Mouse (Mus musculus) intestine, postnatal 0 days (tissue): ENCODE data around the gene Bmx. TPM values are rescaled to one million over a fixed set of nuclear protein-coding genes. Genes with fewer than 3 reads are reported as not detected.

Source experiments
- ATAC-seq: fragments of 200-750 bp; cut with Nextera tagmentation; 2 replicates; pipeline ENCODE4 v1.8.0; 2017; ENCODE audit warnings: mild to moderate bottlenecking, moderate TSS enrichment, moderate library complexity
- H3K27ac ChIP-seq: fragments of 300-500 bp; sonication (generic); 2 replicates; pipeline ENCODE4 v1.5.1; 2014; ENCODE audit warnings: mild to moderate bottlenecking, low read depth, low read length, moderate library complexity
- H3K27me3 ChIP-seq: fragments of 300-500 bp; sonication (generic); replicated peaks from 2 replicates; pipeline ENCODE4 v1.6.1; 2014; ENCODE audit warnings: low read length, mixed read lengths; ENCODE audit not compliant: control insufficient read depth, insufficient read depth
- H3K36me3 ChIP-seq: fragments of 300-500 bp; sonication (generic); 2 replicates; pipeline ENCODE4 v1.6.1; 2014; ENCODE audit warnings: mild to moderate bottlenecking, moderate library complexity; ENCODE audit not compliant: control insufficient read depth, insufficient read depth
- H3K4me1 ChIP-seq: fragments of 300-500 bp; sonication (generic); replicated peaks from 2 replicates; pipeline ENCODE4 v1.6.1; 2014; ENCODE audit warnings: antibody characterized with exemption, low read length, mixed read lengths; ENCODE audit not compliant: control insufficient read depth, insufficient read depth
- H3K4me2 ChIP-seq: fragments of 300-500 bp; sonication (generic); replicated peaks from 2 replicates; pipeline ENCODE4 v1.6.1; 2014; ENCODE audit warnings: low read depth, mild to moderate bottlenecking, moderate library complexity
- H3K4me3 ChIP-seq: fragments of 300-500 bp; sonication (generic); 2 replicates; pipeline ENCODE4 v1.5.1; 2014; ENCODE audit warnings: low read depth, low read length
- H3K9ac ChIP-seq: fragments of 300-500 bp; sonication (generic); 2 replicates; pipeline ENCODE4 v1.6.1; 2014; ENCODE audit warnings: mild to moderate bottlenecking, low read depth, low read length
- H3K9me3 ChIP-seq: fragments of 300-500 bp; sonication (generic); 2 replicates; pipeline ENCODE4 v1.6.1; 2016; ENCODE audit warnings: mixed run types; ENCODE audit not compliant: control insufficient read depth
- CTCF ChIP-seq: sonication (generic); IDR thresholded peaks from 2 replicates; pipeline ENCODE4 v1.5.1; 2016; ENCODE audit warnings: low read depth, mild to moderate bottlenecking, control low read depth, antibody characterized with exemption, moderate library complexity
- WGBS: fragments of 180-500 bp; shearing (Covaris S2); extraction: QIAGEN DNeasy Blood & Tissue Kit; methylation state at CpG from one replicate; pipeline ENCODE4 v1.1.7; 2014; 5-methylcytosine and 5-hydroxymethylcytosine counted together
- polyA plus RNA-seq: library from polyadenylated mRNA; unstranded; fragments of >200 nt; fragmentation: Nextera tagmentation; extraction: Ambion mirVana; gene quantifications from 2 replicates; pipeline ENCODE4 v1.2.1, GENCODE M21; 2015

The Bmx gene
- 0.67 and 0.76 TPM in 2 replicates for polyA plus RNA-seq

DNA sequence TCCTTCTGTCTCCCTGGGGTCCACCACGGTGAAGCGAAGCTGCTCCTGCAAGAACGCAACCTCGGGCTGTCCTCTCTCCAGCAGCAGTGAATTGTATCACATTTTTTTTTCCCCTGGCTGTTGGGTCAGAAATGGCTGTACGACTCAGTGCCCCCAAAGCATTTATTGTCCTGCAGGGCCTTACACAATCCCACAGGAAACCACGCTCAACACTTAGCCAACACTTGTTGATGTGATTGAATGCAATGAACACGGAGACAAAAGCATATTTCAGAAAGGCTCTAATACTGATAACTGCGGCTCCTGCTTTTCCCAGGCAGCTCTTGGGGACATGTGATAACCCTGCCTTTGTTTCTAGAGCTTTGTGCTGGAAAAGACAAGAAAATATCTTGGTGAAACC, at the start of gene Bmx:
TSS of gene Bmx (minus strand) at position 137 of the 400 bp plus-strand sequence.
- H3K27me3 ChIP-seq: no peaks in the 10 kb centered on the region
- 77% methylated on average over 8 of the region's 8 CpGs for WGBS
- TF ChIP-seq CTCF: no peak
- H3K9ac ChIP-seq: no peak within 1 kb of the TSS
- no peak within 1 kb of the TSS for H3K4me3 ChIP-seq
- no peak for ATAC-seq
- no peaks in the 10 kb centered on the region for H3K9me3 ChIP-seq
- H3K4me2 ChIP-seq: no peak within 1 kb of the TSS
- no peaks in the 10 kb centered on the region for H3K4me1 ChIP-seq
- H3K36me3 ChIP-seq: no peaks in the 10 kb centered on the region
- H3K27ac ChIP-seq: no peak within 1 kb of the TSS

DNA sequence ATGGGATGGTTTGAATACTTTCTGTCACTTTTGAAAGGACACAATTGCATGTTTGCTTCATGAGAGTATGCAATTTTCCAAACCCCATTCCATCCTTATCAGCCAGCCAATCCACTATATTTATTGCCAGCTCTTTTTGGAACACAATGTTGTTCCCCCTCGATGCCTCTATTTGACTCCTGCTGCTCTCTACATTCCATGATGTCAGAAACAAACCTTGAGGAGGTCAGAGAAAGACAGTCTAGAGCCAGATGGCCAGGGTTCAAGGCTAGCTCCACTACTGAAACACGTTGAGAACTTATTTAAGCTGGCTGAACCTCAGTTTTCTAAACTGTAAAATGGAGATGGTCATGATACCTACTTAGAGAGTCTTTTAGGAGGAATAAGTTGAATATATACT, 48.3 kb upstream of the Bmx start:
- no peak for TF ChIP-seq CTCF
- no peak overlapping the region for H3K9ac ChIP-seq
- no peak overlapping the region for H3K27ac ChIP-seq
- no peak for ATAC-seq
- 51% methylated on average over 2 of the region's 2 CpGs for WGBS
- H3K27me3 ChIP-seq: no peaks in the 10 kb centered on the region
- H3K4me3 ChIP-seq: no peak overlapping the region
- H3K36me3 ChIP-seq: no peaks in the 10 kb centered on the region
- H3K9me3 ChIP-seq: no peaks in the 10 kb centered on the region
- no peak overlapping the region for H3K4me2 ChIP-seq
- no peaks in the 10 kb centered on the region for H3K4me1 ChIP-seq

DNA sequence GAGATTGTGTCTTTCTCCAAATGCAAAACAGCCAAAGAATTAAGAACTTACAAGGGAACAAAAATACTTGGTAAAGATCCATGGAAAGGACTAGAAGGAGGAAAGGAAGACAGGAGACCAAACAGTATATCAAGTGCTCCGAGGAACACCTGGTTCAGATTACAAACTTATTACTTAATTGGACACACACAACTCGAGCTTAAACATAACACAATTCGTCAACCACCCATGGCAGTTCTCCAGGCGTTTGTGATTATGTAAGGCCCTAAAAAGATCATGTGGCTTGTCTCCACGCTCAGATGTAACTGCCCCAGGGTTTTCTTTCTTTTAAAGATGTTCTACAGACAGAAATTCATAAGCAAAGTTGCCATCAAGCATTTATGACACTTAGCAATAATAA, 33.2 kb upstream of the Bmx start:
- Histone ChIP-seq H3K36me3 (no peaks in the 10 kb centered on the region), H3K9me3 (no peaks in the 10 kb centered on the region), H3K4me3 (no peak overlapping the region), H3K4me2 (no peak overlapping the region), H3K27me3 (no peaks in the 10 kb centered on the region), H3K9ac (no peak overlapping the region), H3K27ac (no peak overlapping the region), H3K4me1 (no peaks in the 10 kb centered on the region)
- no peak for TF ChIP-seq CTCF
- 43% methylated on average over 5 of the region's 5 CpGs for WGBS
- ATAC-seq: no peak

DNA sequence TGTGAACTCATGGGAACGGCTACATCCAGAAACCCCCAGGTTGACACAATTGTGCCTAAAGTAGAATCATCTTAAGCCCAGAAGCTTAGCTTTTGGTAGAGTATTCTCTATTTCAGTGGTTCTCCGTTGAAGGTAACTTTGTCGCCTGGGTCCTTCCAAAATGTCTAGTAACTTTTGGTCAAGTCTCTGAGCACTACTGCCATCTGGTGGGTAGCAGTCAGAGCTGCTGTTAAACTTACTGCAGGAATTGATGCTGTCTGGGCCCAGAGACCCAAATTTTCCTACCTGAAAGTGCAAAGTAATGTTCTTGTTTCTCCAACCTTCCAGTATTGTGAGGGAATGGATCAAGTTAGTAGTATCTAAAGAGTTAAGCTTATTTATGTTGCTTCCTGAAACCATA, 29.1 kb upstream of the Bmx start:
- no peak for ATAC-seq
- peak; percentile 68 for TF ChIP-seq CTCF
- Histone ChIP-seq H3K36me3 (no peaks in the 10 kb centered on the region), H3K4me2 (no peak overlapping the region), H3K9ac (no peak overlapping the region), H3K27ac (no peak overlapping the region), H3K4me3 (no peak overlapping the region), H3K9me3 (no peaks in the 10 kb centered on the region), H3K4me1 (no peaks in the 10 kb centered on the region), H3K27me3 (no peaks in the 10 kb centered on the region)
- WGBS: 64% methylated on average over 3 of the region's 3 CpGs

DNA sequence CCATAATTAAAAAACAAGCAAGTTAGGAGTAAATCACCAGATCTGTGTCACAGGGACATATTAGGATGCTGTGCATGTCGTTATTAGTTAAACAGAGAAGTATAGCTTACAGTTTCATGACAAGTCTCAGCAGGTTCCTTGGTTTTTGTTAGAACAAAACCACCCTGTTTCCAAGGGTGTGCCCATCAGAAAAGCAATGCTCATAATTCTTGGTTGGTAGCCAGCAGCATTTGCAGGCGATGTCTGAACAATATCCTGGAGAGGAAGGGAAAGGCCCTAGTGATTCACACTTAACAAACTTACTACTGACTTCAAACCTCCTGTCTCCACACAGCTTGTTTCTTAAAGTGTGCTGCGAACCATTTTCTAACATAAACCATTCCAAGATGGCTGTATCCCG, 25.8 kb upstream of the Bmx start:
- H3K4me2 ChIP-seq: no peak overlapping the region
- H3K9me3 ChIP-seq: no peaks in the 10 kb centered on the region
- no peak for TF ChIP-seq CTCF
- no peak for ATAC-seq
- H3K27ac ChIP-seq: no peak overlapping the region
- H3K36me3 ChIP-seq: no peaks in the 10 kb centered on the region
- no peak overlapping the region for H3K9ac ChIP-seq
- no peak overlapping the region for H3K4me3 ChIP-seq
- H3K4me1 ChIP-seq: no peaks in the 10 kb centered on the region
- H3K27me3 ChIP-seq: no peaks in the 10 kb centered on the region
- 77% methylated on average over 4 of the region's 4 CpGs for WGBS

DNA sequence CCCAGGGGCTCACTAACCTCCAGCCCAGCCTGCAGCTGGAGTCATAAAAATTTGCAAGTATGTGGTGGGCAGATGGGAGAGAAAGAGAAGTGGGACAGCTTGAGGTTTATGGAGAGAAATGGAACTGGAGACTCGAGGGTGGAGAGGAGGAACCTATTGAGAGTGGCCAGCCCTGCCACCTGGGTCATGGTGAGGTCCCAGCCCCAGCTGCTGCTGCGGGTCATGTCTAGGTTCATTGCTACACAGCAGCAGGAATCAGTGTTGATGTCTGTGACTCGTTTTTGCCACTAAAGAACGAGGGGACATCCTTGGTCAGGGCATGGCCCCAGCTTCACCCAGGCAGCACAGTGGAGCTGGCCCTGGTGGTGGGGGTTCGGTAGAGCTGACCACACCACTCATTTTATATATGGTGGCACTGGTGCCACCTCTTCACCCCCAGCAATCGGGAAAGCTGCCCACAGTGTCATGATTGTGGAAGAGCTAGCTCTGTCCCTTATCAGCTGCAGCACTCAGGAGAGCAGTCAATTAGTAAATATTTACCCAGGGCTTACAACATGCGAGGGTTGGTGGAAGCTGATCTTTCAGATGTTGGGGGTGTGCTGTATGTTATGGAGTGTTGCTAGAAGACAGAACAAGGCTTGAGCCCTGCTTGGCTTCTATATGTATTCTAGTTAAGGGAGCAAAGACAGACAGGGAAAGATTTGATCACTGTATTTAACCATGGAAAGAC, 23.1 kb upstream of the Bmx start:
- H3K27me3 ChIP-seq: no peaks in the 10 kb centered on the region
- H3K4me3 ChIP-seq: no peak overlapping the region
- H3K36me3 ChIP-seq: no peaks in the 10 kb centered on the region
- no peak for TF ChIP-seq CTCF
- H3K9ac ChIP-seq: no peak overlapping the region
- no peak overlapping the region for H3K27ac ChIP-seq
- ATAC-seq: 0 out of 2 replicates have a peak, but pooled peaks have one; percentile 13
- H3K4me1 ChIP-seq: no peaks in the 10 kb centered on the region
- WGBS: 38% methylated on average over 7 of the region's 7 CpGs
- H3K9me3 ChIP-seq: no peaks in the 10 kb centered on the region
- no peak overlapping the region; the same call in 1 of the 2 replicates for H3K4me2 ChIP-seq

DNA sequence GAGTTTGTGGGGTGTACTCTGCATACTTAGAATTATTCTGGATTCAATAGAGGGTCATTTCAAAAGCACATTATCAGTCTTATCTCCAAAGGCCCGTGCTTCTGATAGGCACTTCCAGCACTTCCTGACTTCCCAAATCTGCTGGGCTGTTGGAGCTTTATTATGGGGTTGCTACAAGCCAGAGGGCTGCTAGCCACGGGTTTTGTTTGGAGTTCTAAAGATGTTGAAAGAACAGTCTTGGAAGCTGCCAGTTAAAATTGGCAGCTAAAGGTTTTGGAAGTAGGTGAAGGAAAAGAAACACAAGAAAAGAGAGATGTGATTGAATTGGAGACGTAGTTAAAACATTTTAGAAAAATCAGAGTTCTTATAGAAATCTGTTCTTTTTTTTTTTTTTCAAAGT, 17.5 kb upstream of the Bmx start:
- Histone ChIP-seq H3K27me3 (no peaks in the 10 kb centered on the region), H3K27ac (no peak overlapping the region), H3K36me3 (no peaks in the 10 kb centered on the region), H3K4me1 (no peaks in the 10 kb centered on the region), H3K4me3 (no peak overlapping the region), H3K9me3 (no peaks in the 10 kb centered on the region), H3K9ac (no peak overlapping the region), H3K4me2 (no peak overlapping the region)
- no peak for TF ChIP-seq CTCF
- WGBS: 52% methylated on average over 3 of the region's 3 CpGs
- ATAC-seq: no peak
